8 mouse cellular contexts compared by ENCODE assay signal in genomic region chr5:130853371-130853770, GRCm38 (mm10).
A peak's percentile ranks its signal among the peaks of the same experiment; 100 is the strongest.
DNase-seq lines count a peak whose midpoint lies in the region; TF ChIP-seq lines count a peak whose summit lies in the region.

No protein-coding gene starts in this region.

- under 1% methylated on average over 10 of the region's 10 CpGs for WGBS in embryonic facial prominence, embryonic 10.5 days
- under 1% methylated on average over 10 of the region's 10 CpGs for WGBS in lung, adult 2 months

- dilution Hi-C loops in CH12.LX (cut with MboI; ENCODE audit: extremely low pct_ligation_motif_present, extremely low pct_unique_long_range_greater_than_20kb, low sequenced_read_pairs): no loop called here

- H3K9ac ChIP-seq in CH12.LX (ENCODE audit: insufficient read depth, low read depth): no peak overlapping the region

- no peak for TF ChIP-seq EP300 in CH12.LX (IDR thresholded peaks at IDR 0.05; ENCODE audit: low read length)

- peak; percentile 50 for DNase-seq in CH12.LX (ENCODE audit: extremely low read depth)
- peak; percentile 93 for DNase-seq in adrenal gland, postnatal 10 days
- peak; percentile 91 for DNase-seq in embryonic facial prominence, embryonic 10.5 days (ENCODE audit: low spot score)
- peak; percentile 77 for DNase-seq in heart, adult 8-10 months (ENCODE audit: low spot score)
- DNase-seq in kidney, postnatal 4 days: peak; percentile 94
- peak; percentile 82 for DNase-seq in lung, adult 2 months
- peak; percentile 91 for DNase-seq in right cerebral cortex, postnatal 14 days
- DNase-seq in urinary bladder, postnatal 36 days (ENCODE audit: low spot score in 2 of 2): peak; percentile 77 to 85

- H3K36me3 ChIP-seq in CH12.LX (replicated peaks in 1 of 2; ENCODE audit: control insufficient read depth in 1 of 2, insufficient read depth in 1 of 2, low read length in 1 of 2): no peaks in the 10 kb centered on the region
- no peaks in the 10 kb centered on the region for H3K36me3 ChIP-seq in embryonic facial prominence, embryonic 10.5 days (replicated peaks)

- TF ChIP-seq POLR2A in CH12.LX (IDR thresholded peaks at IDR 0.05; ENCODE audit: low read depth, low read length): no peak
- TF ChIP-seq POLR2A in lung, adult 2 months (IDR thresholded peaks at IDR 0.05; ENCODE audit: borderline replicate concordance, extremely low read depth, low read depth, low read length): no peak

- no peak overlapping the region for H3K4me3 ChIP-seq in CH12.LX (replicated peaks in 1 of 3; ENCODE audit: low read depth in 2 of 3, low read length in 2 of 3, poor library complexity in 1 of 3)
- H3K4me3 ChIP-seq in embryonic facial prominence, embryonic 10.5 days: no peak overlapping the region
- H3K4me3 ChIP-seq in lung, adult 2 months (replicated peaks; ENCODE audit: extremely low read depth, low read depth, low read length): no peak overlapping the region

- TF ChIP-seq CTCF in CH12.LX (conservative IDR thresholded peaks at IDR 0.05 in 1 of 2, IDR thresholded peaks at IDR 0.05 in 1 of 2; ENCODE audit: low read depth in 2 of 2, low read length in 2 of 2): peak; percentile 32 to 100
- peak; percentile 99 for TF ChIP-seq CTCF in lung, adult 2 months (IDR thresholded peaks at IDR 0.05; ENCODE audit: insufficient read depth, low read length)

- no peak overlapping the region for H3K27ac ChIP-seq in CH12.LX (ENCODE audit: insufficient read depth, low read depth)
- H3K27ac ChIP-seq in embryonic facial prominence, embryonic 10.5 days (replicated peaks): no peak overlapping the region

- peaks cover 51% of the 10 kb centered on the region for H3K9me3 ChIP-seq in CH12.LX (replicated peaks; ENCODE audit: low read length)
- no peaks in the 10 kb centered on the region for H3K9me3 ChIP-seq in embryonic facial prominence, embryonic 10.5 days

- H3K79me2 ChIP-seq in CH12.LX (replicated peaks; ENCODE audit: control insufficient read depth, extremely low read depth, insufficient read depth, poor library complexity, severe bottlenecking): no peaks in the 10 kb centered on the region

- H3K4me2 ChIP-seq in CH12.LX (ENCODE audit: insufficient read depth, low read depth, poor library complexity, severe bottlenecking): peak overlapping the region; percentile 4; the same call in 1 of the 2 replicates

- TF ChIP-seq RAD21 in CH12.LX (IDR thresholded peaks at IDR 0.05; ENCODE audit: low read depth, low read length): peak; percentile 95

- peaks cover 10 to 11% of the 10 kb centered on the region in 2 experiments for H3K4me1 ChIP-seq in CH12.LX (ENCODE audit: control insufficient read depth in 1 of 2, insufficient read depth in 2 of 2)
- peaks cover 8% of the 10 kb centered on the region for H3K4me1 ChIP-seq in embryonic facial prominence, embryonic 10.5 days
- no peaks in the 10 kb centered on the region for H3K4me1 ChIP-seq in lung, adult 2 months (ENCODE audit: control insufficient read depth, insufficient read depth, low read length)

- H3K27me3 ChIP-seq in CH12.LX (replicated peaks): no peaks in the 10 kb centered on the region
- H3K27me3 ChIP-seq in embryonic facial prominence, embryonic 10.5 days (replicated peaks; ENCODE audit: low read depth, poor library complexity, severe bottlenecking): no peaks in the 10 kb centered on the region

- in situ Hi-C loops in CH12.LX (cut with MboI; ENCODE audit: low pct_ligation_motif_present, low pct_unique_long_range_greater_than_20kb, low sequenced_read_pairs): loop anchor here (5.0 to 25.0 kb wide), 7 partner anchors 89 to 586 kb away; no protein-coding TSS in a partner anchor

TF ChIP-seq in CH12.LX, 34 proteins besides CTCF, POLR2A, EP300 and RAD21:
- TF ChIP-seq MXI1 (IDR thresholded peaks at IDR 0.05; ENCODE audit: low read depth, low read length) (no peak), ZC3H11A (IDR thresholded peaks at IDR 0.05; ENCODE audit: low read depth, low read length) (peak; percentile 77), NELFE (IDR thresholded peaks at IDR 0.05; ENCODE audit: low read depth, low read length) (peak; percentile 85; the same call in 1 of the 2 replicates), USF2 (conservative IDR thresholded peaks at IDR 0.05; ENCODE audit: low read depth, low read length) (no peak), TCF12 (IDR thresholded peaks at IDR 0.05; ENCODE audit: low read depth, low read length) (0 out of 2 replicates have a peak, but pooled peaks have one; percentile 30), SIN3A (IDR thresholded peaks at IDR 0.05; ENCODE audit: low read length) (no peak), E2F4 (IDR thresholded peaks at IDR 0.05; ENCODE audit: insufficient replicate concordance, low read depth, low read length) (no peak), IRF4 (IDR thresholded peaks at IDR 0.05; ENCODE audit: low read depth, low read length) (peak; percentile 59), SMC3 (IDR thresholded peaks at IDR 0.05; ENCODE audit: low read depth, low read length) (peak; percentile 97), ZNF384 (IDR thresholded peaks at IDR 0.05; ENCODE audit: low read depth, low read length) (peak; percentile 28; the same call in 1 of the 2 replicates), ELF1 (IDR thresholded peaks at IDR 0.05; ENCODE audit: low read depth, low read length) (no peak; the same call in 1 of the 2 replicates), ZKSCAN1 (IDR thresholded peaks at IDR 0.05; ENCODE audit: borderline replicate concordance, low read depth, low read length) (no peak)
